Mouse (Mus musculus): ENCODE measurements around the gene Gcm2.
A peak's percentile ranks its signal among the peaks of the same experiment; 100 is the strongest.

The Gcm2 gene

DNA sequence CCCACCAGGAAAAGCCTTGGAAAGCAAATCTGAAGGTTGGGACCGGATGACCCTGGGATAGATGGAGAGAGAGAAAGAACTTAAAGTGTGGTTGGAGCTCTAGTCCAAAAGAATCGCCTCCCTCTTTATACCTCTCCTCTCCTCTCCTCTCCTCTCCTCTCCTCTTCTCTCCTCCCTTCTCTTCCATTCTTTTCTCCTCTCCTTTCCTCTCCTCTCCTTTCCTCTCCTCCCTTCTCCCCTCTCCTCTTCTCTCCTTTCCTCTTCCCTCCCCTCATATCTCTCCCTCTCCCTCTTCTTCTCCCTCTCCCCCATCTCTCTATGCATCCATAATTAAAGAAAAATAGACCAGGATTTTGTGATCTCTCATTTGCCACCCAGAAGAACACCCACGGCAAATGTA lies at the start of gene Gcm2:
TSS of gene Gcm2 (minus strand) at position 101 of the 400 bp plus-strand sequence.
- DNase-seq (ENCODE audit: low read depth, low spot score), result no peak

- no peak for DNase-seq (ENCODE audit: low read depth, low spot score)
These were observed 47.6 kb upstream of the Gcm2 start for GRCm38 (mm10) chr13:41158426-41158825.

- DNase-seq (ENCODE audit: low read depth, low spot score), result no peak
These were observed 42.3 kb upstream of the Gcm2 start for GRCm38 (mm10) chr13:41153146-41153545.

DNA sequence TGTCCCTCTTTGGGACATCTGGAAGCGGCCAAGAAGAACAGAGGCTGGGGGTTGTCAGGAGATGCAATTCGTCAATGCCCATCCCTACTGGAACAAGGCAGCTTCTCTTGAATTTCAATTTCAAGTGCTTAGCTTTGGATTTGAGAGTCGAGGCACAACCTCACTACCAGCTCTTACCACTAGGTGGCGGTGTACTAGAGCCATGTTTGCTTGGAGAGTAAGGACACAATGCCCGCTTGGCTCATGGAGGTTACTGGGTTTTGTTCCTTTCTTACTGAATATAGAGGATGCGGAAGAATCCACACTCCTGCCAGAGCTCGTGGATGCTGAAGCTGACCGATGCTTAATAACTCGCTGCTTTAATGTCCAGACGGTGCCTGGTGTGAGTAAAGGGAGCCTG lies 35.4 kb upstream of the Gcm2 start:
- peak; percentile 34 for DNase-seq (ENCODE audit: low read depth, low spot score)

GRCm38 (mm10) chr13:41145433-41145970 lies 34.7 kb upstream of the Gcm2 start:
- DNase-seq (ENCODE audit: low read depth, low spot score), result no peak

DNA sequence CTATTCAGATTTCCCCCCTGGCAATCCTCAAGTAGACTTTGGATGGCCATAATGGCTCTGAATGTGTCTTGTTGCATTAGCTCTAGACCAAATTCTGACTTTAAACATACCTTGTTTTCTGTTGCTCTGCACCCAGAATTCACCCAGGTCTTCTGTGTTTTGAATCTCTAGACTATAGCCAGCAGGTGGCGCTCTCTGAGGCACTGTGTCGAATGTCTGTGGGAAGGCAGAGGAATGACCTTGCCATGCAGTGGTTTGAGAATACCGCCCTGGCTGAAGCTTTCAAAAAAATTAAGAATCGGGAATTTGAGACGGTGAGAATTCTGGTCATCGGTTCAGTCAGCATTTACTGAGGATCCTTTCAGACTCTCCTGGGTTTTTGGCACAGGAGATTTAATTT lies 24.1 kb upstream of the Gcm2 start:
- peak; percentile 13 for DNase-seq (ENCODE audit: low read depth, low spot score)

DNA sequence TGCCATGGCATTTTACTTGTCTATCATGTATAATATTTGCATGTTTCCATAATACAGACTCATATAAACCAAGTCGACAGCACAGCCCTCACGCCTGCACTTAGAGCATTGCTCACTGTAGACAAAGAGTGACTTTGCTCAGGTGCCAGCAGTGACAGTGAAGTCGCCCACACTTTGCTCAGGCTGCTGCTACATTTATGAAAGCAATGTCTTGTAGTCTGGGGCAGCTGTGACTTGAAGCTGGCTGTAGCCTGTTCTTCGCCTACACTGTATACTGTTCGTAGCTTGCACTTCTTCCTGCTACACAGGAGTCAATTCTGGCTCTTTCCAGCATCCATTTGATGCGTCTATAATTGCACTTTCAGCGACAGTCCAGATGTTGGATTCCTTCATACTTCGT lies 18.2 kb upstream of the Gcm2 start:
- DNase-seq (ENCODE audit: low read depth, low spot score), result no peak

DNA sequence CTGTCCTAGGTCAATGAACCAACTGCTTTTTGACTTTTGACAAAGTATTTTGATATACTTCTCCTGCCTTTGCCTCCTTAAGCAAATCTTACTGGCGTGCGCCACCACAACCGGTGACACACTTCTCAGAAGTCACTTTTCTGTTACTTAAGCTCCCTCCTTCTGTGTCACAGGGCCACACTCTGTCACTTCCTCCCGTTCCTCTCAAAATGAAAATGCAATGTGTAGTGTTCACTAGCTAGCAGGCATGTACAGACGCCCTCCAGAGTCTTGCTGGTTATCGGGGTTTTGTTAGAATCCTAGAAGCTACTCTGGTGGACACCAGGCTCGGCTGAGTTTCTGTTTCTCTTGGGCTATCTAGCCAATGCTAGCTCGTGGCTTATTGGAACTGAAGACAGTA lies 17.5 kb upstream of the Gcm2 start:
- DNase-seq (ENCODE audit: low read depth, low spot score), result no peak

- no peak for DNase-seq (ENCODE audit: low read depth, low spot score)
These were observed 12.9 kb upstream of the Gcm2 start for GRCm38 (mm10) chr13:41123666-41124225.

GRCm38 (mm10) chr13:41119152-41119945 lies 8.5 kb upstream of the Gcm2 start:
- DNase-seq (ENCODE audit: low read depth, low spot score), result no peak

DNA sequence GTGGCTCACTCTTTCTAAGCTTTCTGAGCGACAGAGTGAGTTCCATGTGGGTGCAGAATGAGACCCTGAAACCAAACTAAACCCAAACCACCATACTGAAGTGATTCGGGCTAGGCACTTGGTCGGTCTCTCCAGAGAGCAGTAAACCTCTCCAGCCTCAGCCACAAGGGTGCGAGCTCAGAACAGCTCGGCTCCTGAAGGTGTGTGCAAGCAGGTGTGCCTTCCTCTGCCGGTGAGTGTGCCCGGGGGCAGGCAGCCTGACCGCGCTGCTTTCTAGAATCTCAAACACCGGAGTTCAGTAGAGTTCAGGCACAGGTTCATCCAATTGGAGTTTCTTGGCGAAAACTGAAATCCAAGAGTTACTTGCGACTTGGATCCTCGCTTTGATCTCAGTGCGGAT lies 3.1 kb upstream of the Gcm2 start, which contains the start of gene Sycp2l:
TSS of gene Sycp2l (plus strand) at position 368 of the 400 bp plus-strand sequence.
- DNase-seq (ENCODE audit: low read depth, low spot score), result no peak

- no peak for DNase-seq (ENCODE audit: low read depth, low spot score)
These were observed 5.3 kb downstream of the Gcm2 start for GRCm38 (mm10) chr13:41105541-41105940.

DNA sequence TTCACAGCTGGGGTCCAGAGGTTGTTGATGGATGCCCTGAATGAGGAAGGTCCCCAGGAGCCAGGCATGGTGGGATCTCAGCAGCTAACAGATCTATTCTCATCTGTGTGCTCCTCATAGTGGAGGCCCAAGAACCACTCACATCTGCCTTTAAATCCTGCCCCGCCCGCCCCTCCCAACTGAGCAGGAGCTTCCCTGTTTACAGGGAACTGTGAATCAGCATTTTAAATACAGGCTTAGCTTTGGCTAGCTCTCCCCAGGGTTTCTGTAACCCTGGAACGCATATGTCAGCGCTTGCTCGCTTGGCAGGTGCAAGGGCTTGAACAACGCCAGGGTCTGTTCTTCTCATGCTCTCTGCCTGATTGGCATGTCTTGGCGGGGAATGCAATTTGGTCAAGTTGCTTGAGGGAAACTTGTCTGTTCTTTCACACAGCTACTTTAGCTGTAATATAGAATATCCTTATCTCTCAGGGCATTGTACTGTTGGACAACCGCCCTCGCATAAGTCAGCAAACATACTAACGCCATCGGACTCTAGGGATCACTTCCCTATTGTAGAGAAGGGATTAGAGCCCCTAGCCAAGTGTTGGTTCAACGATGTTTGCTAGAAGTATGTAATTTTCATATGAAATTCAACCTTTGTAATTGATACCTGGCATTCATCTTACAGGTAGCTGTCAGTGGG lies 6.9 kb downstream of the Gcm2 start:
- DNase-seq (ENCODE audit: low read depth, low spot score), result peak; percentile 13

DNA sequence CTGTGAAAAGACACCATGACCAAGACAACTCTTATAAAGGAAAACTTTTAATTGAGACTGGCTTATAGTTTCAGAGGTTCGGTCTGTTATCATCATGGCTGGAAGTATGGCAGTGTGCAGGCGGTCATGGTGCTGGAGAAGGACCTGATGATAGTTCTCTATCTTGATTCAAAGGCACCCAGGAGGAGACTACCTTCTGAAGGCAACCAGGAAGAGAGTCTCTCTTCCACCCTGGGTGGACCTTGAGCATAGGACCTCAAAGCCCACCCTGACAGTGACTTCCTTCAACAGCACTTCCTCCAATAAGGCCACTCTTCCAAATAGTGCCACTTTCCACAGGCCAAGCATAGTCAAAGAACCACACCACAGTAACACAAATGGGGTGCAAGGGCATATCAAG lies 10.8 kb downstream of the Gcm2 start:
- DNase-seq (ENCODE audit: low read depth, low spot score), result no peak

- no peak for DNase-seq (ENCODE audit: low read depth, low spot score)
These were observed 12.5 kb downstream of the Gcm2 start for GRCm38 (mm10) chr13:41098325-41098724.

DNA sequence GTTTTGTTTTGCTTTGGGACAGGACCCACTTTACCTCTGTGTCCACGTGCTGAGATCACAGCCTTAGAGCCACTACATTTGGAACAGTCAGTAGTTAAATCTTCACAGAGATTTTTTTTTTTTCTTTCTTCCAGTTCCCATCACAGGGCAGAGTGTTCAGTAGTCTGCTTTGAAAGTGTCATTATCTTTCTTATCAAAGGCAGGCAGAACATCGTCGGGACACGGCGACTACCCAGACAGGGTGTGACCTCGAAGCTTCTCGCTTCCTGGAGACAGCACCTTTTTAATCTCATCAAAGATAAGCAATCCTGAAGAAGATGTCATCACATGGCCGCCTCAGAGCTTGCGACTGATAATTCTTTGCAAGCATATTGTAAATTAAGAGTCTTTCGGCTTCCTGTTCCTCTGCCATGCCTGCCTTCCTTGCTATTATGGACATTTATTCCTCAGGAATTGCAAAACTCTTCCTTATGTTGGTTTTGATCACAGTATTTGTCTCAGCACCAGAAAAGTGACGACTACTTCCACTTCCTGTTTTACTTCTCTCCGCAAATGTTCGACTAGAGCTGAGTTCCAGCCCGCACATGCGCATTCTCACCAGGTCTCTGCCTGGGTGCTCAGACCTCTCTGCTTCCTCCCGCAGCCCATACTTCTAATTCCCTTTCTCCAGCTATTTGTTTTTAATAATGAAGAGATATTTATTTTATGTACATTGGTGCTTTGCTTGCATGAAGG lies 13.3 kb downstream of the Gcm2 start:
- DNase-seq (ENCODE audit: low read depth, low spot score), result peak; percentile 9

- DNase-seq (ENCODE audit: low read depth, low spot score), result no peak
These were observed 16.7 kb downstream of the Gcm2 start for GRCm38 (mm10) chr13:41094160-41094559.

DNA sequence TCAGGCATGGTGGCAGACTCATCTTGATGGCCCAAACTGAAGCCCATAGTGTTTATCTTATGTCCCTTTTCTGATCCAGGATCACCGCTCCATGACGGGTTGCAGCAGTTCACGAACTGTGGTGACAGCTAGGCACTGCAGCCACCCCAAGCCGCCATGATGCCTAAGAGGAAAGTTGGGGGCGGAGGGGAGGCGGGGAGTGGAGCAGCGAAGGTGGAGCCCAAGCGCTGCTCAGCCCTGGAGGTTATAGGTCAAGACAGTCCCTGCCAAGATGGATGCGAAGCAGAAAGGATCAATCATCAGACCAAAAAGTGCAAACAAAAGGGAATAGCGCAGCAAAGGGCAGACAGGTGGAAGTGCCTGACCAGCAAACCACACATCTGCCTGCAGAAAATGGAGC lies 19.6 kb downstream of the Gcm2 start:
- DNase-seq (ENCODE audit: low read depth, low spot score), result no peak

DNA sequence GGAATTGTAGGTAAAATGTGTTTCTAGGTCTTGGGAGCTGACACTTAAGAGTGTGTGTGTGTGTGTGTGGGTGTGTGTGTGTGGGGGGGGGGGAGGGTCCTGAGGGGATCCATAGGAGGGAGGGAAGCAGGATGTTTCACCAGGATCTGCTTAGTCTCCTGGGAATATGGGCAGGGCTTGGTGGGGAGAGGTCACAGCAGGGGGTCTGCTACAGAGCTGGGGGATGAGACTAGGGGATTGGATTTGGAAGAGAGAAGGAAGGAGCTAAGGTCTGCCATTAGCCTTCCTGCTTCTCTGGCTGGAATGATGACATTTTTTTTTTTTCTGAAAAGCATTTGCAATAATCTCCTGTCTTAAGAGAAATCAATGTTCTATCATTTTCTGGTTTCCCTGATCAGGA lies 22.1 kb downstream of the Gcm2 start:
- no peak for DNase-seq (ENCODE audit: low read depth, low spot score)

DNA sequence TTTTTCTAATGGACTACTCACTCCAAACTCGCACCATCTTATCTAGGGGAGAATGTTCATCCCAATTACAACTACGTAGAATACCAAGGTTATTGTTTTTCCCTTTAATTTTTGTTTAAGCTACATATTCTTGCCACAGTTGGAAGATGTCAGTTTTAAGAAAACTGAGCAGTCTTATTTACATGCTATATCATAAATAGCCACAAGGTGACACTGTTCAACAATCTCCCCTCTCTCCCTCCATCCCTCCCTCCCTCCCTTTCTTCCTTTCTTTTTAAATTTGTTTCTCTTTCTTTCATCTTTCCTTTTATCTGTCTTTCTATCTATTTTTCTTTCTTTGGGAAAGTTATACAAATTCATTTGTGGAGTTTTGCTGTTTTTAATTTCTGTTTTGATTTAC lies 25.7 kb downstream of the Gcm2 start:
- no peak for DNase-seq (ENCODE audit: low read depth, low spot score)

DNA sequence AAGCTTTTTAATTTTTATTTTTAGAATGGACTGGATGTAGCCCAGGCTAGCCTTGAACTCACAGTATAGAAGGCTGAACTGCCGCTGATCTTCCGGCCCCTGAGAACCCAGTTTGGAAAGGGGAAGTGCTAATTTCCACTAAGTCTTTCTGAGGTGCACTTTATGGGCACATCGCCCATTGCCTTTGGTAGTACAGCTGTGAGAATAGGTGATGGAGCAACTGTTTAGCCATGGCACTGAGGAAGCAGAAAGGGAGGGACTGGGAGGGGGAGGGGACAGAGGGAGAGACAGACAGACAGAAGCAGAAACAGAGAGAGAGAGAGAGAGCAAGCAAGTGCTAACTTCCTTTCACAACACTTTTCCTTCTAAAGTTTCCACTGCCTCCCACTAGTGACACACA lies 26.3 kb downstream of the Gcm2 start:
- no peak for DNase-seq (ENCODE audit: low read depth, low spot score)

DNA sequence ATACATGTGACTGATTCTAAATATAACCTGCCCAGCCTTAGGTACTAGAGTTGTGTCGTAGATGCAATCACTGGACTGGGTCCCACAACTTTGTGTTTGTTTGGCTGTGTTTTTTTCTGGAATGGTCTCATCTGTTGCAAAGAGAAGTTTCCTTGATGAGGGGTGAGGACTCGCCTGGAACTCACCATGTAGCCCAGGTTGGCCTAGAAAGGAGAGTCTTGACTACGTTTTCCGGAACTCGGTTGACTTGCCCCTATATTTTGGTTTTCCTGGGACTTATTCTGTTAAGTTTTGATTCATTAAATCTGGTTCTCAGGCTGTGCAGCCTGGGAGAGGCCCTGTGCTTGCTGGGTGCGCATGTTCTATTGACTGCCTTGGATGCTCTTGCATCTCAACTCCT lies 30.1 kb downstream of the Gcm2 start:
- DNase-seq (ENCODE audit: low read depth, low spot score), result no peak

All from skeletal muscle tissue, adult 2 months (tissue).